Mouse (Mus musculus): Measurements from ENCODE around the gene Icam4.

DNA sequence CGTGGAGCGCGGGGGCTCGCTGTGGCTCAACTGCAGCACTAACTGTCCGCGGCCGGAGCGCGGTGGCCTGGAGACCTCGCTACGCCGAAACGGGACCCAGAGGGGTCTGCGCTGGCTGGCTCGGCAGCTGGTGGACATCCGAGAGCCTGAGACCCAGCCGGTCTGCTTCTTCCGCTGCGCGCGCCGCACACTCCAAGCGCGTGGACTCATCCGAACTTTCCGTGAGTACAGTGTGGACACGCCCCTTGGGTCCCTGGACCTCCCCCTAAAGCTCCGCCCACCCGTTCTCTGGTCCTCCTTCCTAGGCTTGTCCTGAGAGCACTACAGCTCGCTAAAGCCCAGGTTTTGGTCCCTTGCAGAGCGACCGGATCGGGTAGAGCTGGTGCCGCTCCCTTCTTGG, 4.0 kb downstream of the Icam4 start:
- TF ChIP-seq POLR2A (IDR thresholded peaks at IDR 0.05; ENCODE audit: insufficient read depth, low read depth, low read length) (no peak), CTCF (IDR thresholded peaks at IDR 0.05; ENCODE audit: insufficient read depth, low read depth, low read length) (no peak)
